Mouse (Mus musculus) liver (tissue): Measurements from ENCODE around the gene Sdf2.

Experiments used
- DNase-seq: peaks from one replicate; pipeline ENCODE4 v3.0.0-alpha.2; 2020; ENCODE audit warnings: mixed read lengths

Sdf2 gene

GRCm38 (mm10) chr11:78262550-78262949, 17.0 kb downstream of the Sdf2 start:
- peak; percentile 62 for DNase-seq

GRCm38 (mm10) chr11:78265571-78265970, 20.0 kb downstream of the Sdf2 start:
- DNase-seq = no peak

GRCm38 (mm10) chr11:78271986-78272385, 26.4 kb downstream of the Sdf2 start:
- no peak for DNase-seq

GRCm38 (mm10) chr11:78275596-78275995, 30.1 kb downstream of the Sdf2 start:
- DNase-seq = no peak

GRCm38 (mm10) chr11:78276169-78276568, 30.6 kb downstream of the Sdf2 start:
- DNase-seq = peak; percentile 14

GRCm38 (mm10) chr11:78278853-78279252, 33.3 kb downstream of the Sdf2 start:
- no peak for DNase-seq

GRCm38 (mm10) chr11:78279586-78279985, 34.0 kb downstream of the Sdf2 start:
- DNase-seq = no peak

- DNase-seq = no peak
Measured at GRCm38 (mm10) chr11:78289146-78289763, 43.7 kb downstream of the Sdf2 start.

- DNase-seq = no peak
Measured at GRCm38 (mm10) chr11:78290654-78291053, 45.1 kb downstream of the Sdf2 start, which contains the start of gene BC030499. BC030499 (plus strand) TSS chr11:78290841.

- DNase-seq = no peak
Measured at GRCm38 (mm10) chr11:78294585-78294984, 49.0 kb downstream of the Sdf2 start.

- no peak for DNase-seq
Measured at GRCm38 (mm10) chr11:78300917-78301316, 55.4 kb downstream of the Sdf2 start.

GRCm38 (mm10) chr11:78301357-78302084, 56.0 kb downstream of the Sdf2 start, which contains the start of gene Spag5:
Spag5 (plus strand) TSS chr11:78301529.
- peak; percentile 93 for DNase-seq
